ENCODE assay signal across 9 mouse cellular contexts in genomic region chr7:79860811-79861210, GRCm38 (mm10). TPM values are rescaled to one million over a fixed set of nuclear protein-coding genes. Genes with fewer than 3 reads are reported as not detected.
DNase-seq lines count a peak whose midpoint lies in the region; ATAC-seq and TF ChIP-seq lines count a peak whose summit lies in the region.
"Had no signal": no experiment of that assay in that cellular context is flagged by ENCODE, and none has a peak within 500 bp of the region (broad histone marks: within the 10 kb centered on the region; RNA-seq: fewer than 3 reads in every experiment).

TSS of gene Anpep (minus strand) at chr7:79861059.

- peaks cover 15% of the 10 kb centered on the region for H3K4me1 ChIP-seq in limb, embryonic 11.5 days (ENCODE audit: control insufficient read depth, insufficient read depth, low read length)
- H3K4me1 ChIP-seq in limb, embryonic 10.5 days: peaks cover 28% of the 10 kb centered on the region
- H3K4me1 ChIP-seq in intestine, embryonic 14.5 days (replicated peaks; ENCODE audit: control insufficient read depth, insufficient read depth, low read length): 0 out of 2 replicates have a peak, but pooled peaks cover 3% of the 10 kb centered on the region
- H3K4me1 ChIP-seq in liver, postnatal 0 days (ENCODE audit: insufficient read depth): no peaks in the 10 kb centered on the region
- no peaks in the 10 kb centered on the region for H3K4me1 ChIP-seq in hindbrain, embryonic 16.5 days (ENCODE audit: control insufficient read depth, insufficient read depth, low read depth, low read length)

- no peak within 1 kb of the TSS for H3K4me3 ChIP-seq in limb, embryonic 11.5 days (ENCODE audit: low read depth, low read length)
- H3K4me3 ChIP-seq in limb, embryonic 10.5 days: no peak within 1 kb of the TSS
- H3K4me3 ChIP-seq in intestine, embryonic 14.5 days (ENCODE audit: low read depth, low read length): no peak within 1 kb of the TSS
- H3K4me3 ChIP-seq in liver, postnatal 0 days (ENCODE audit: low read depth, low read length): no peak within 1 kb of the TSS
- no peak within 1 kb of the TSS for H3K4me3 ChIP-seq in hindbrain, embryonic 16.5 days (ENCODE audit: low read length)
- H3K4me3 ChIP-seq: layer of hippocampus, adult 2 months had no signal

- no peaks in the 10 kb centered on the region for H3K9me3 ChIP-seq in limb, embryonic 11.5 days (ENCODE audit: control insufficient read depth, low read length)
- no peaks in the 10 kb centered on the region for H3K9me3 ChIP-seq in limb, embryonic 10.5 days (replicated peaks)
- H3K9me3 ChIP-seq in intestine, embryonic 14.5 days (ENCODE audit: control insufficient read depth, low read length): no peaks in the 10 kb centered on the region
- H3K9me3 ChIP-seq in liver, postnatal 0 days (ENCODE audit: low read length): no peaks in the 10 kb centered on the region
- no peaks in the 10 kb centered on the region for H3K9me3 ChIP-seq in hindbrain, embryonic 16.5 days (ENCODE audit: control insufficient read depth, low read length)

- WGBS in limb, embryonic 11.5 days: 82% methylated on average over 9 of the region's 9 CpGs
- WGBS in limb, embryonic 10.5 days: 84% methylated on average over 9 of the region's 9 CpGs
- 71% methylated on average over 9 of the region's 9 CpGs for WGBS in intestine, embryonic 14.5 days
- WGBS in liver, postnatal 0 days (ENCODE audit: insufficient replicate concordance): 67% methylated on average over 9 of the region's 9 CpGs
- WGBS in hindbrain, embryonic 16.5 days: 84% methylated on average over 9 of the region's 9 CpGs

- no peak within 1 kb of the TSS for H3K4me2 ChIP-seq in limb, embryonic 11.5 days (ENCODE audit: low read depth, severe bottlenecking)
- no peak within 1 kb of the TSS for H3K4me2 ChIP-seq in intestine, embryonic 14.5 days (ENCODE audit: low read length)
- H3K4me2 ChIP-seq in liver, postnatal 0 days (ENCODE audit: low read depth, low read length): no peak within 1 kb of the TSS
- no peak within 1 kb of the TSS for H3K4me2 ChIP-seq in hindbrain, embryonic 16.5 days (ENCODE audit: low read length)

- ATAC-seq in limb, embryonic 11.5 days (ENCODE audit: insufficient number of reproducible peaks, low FRiP score, low TSS enrichment, low read depth): no peak
- 0 out of 2 replicates have a peak, but pooled peaks have one; percentile 57 for ATAC-seq in intestine, embryonic 14.5 days (replicated peaks; ENCODE audit: low FRiP score, low TSS enrichment, low read depth)
- no peak for ATAC-seq in liver, postnatal 0 days
- no peak for ATAC-seq in hindbrain, embryonic 16.5 days
- ATAC-seq in frontal cortex, adult (ENCODE audit: low TSS enrichment): no peak

- no peak for TF ChIP-seq EP300 in liver, postnatal 0 days (IDR thresholded peaks at IDR 0.05; ENCODE audit: low read depth)

- H3K27me3 ChIP-seq in limb, embryonic 11.5 days (ENCODE audit: control insufficient read depth, insufficient read depth, low read length): no peaks in the 10 kb centered on the region
- no peaks in the 10 kb centered on the region for H3K27me3 ChIP-seq in limb, embryonic 10.5 days (ENCODE audit: low read depth, poor library complexity, severe bottlenecking)
- no peaks in the 10 kb centered on the region for H3K27me3 ChIP-seq in intestine, embryonic 14.5 days (replicated peaks; ENCODE audit: control insufficient read depth, insufficient read depth, low read length)
- no peaks in the 10 kb centered on the region for H3K27me3 ChIP-seq in liver, postnatal 0 days (ENCODE audit: insufficient read depth, low read length)
- H3K27me3 ChIP-seq in hindbrain, embryonic 16.5 days (replicated peaks; ENCODE audit: control insufficient read depth, insufficient read depth, low read length): no peaks in the 10 kb centered on the region

- no peak within 1 kb of the TSS for H3K9ac ChIP-seq in limb, embryonic 11.5 days (ENCODE audit: low read length)
- no peak within 1 kb of the TSS for H3K9ac ChIP-seq in intestine, embryonic 14.5 days (ENCODE audit: low read length)
- H3K9ac ChIP-seq in liver, postnatal 0 days (replicated peaks): no peak within 1 kb of the TSS
- no peak within 1 kb of the TSS for H3K9ac ChIP-seq in hindbrain, embryonic 16.5 days (ENCODE audit: low read depth, low read length)

- DNase-seq in adrenal gland, postnatal 14 days: no peak
- no peak for DNase-seq in adrenal gland, postnatal 25 days
- no peak for DNase-seq in limb, embryonic 11.5 days (ENCODE audit: low spot score)
- DNase-seq in limb, embryonic 10.5 days (ENCODE audit: low spot score): no peak
- DNase-seq in intestine, embryonic 14.5 days (ENCODE audit: low spot score): no peak
- no peak for DNase-seq in liver, postnatal 0 days

- no peaks in the 10 kb centered on the region for H3K36me3 ChIP-seq in limb, embryonic 11.5 days (ENCODE audit: control insufficient read depth, insufficient read depth, low read length)
- H3K36me3 ChIP-seq in limb, embryonic 10.5 days: no peaks in the 10 kb centered on the region
- H3K36me3 ChIP-seq in intestine, embryonic 14.5 days (ENCODE audit: control insufficient read depth, insufficient read depth, low read length): no peaks in the 10 kb centered on the region
- no peaks in the 10 kb centered on the region for H3K36me3 ChIP-seq in liver, postnatal 0 days (replicated peaks; ENCODE audit: insufficient read depth, low read length)
- H3K36me3 ChIP-seq in hindbrain, embryonic 16.5 days (ENCODE audit: control insufficient read depth, insufficient read depth, low read length): no peaks in the 10 kb centered on the region

- H3K27ac ChIP-seq in limb, embryonic 11.5 days (replicated peaks; ENCODE audit: low read depth, low read length): no peak within 1 kb of the TSS
- H3K27ac ChIP-seq in limb, embryonic 10.5 days: no peak within 1 kb of the TSS
- H3K27ac ChIP-seq in intestine, embryonic 14.5 days (ENCODE audit: low read depth): no peak within 1 kb of the TSS
- no peak within 1 kb of the TSS for H3K27ac ChIP-seq in liver, postnatal 0 days (ENCODE audit: low read depth)
- no peak within 1 kb of the TSS for H3K27ac ChIP-seq in hindbrain, embryonic 16.5 days (ENCODE audit: low read depth, low read length)
- H3K27ac ChIP-seq: layer of hippocampus, adult 2 months had no signal

- TF ChIP-seq CTCF in liver, postnatal 0 days (IDR thresholded peaks at IDR 0.05; ENCODE audit: low read depth): no peak

RNA-seq across cellular contexts. Expression of gene Anpep, which starts in this region (rescaled TPM):
- total RNA-seq in adrenal gland, postnatal 14 days (2021): 12.2 and 30.5 TPM in 2 replicates
- 4.1 and 6.0 TPM in 2 replicates for total RNA-seq in adrenal gland, postnatal 25 days (2021)
- polyA plus RNA-seq in limb, embryonic 11.5 days (2014; fragmentation: Nextera tagmentation; extraction: Ambion mirVana): 13.1 and 14.0 TPM in 2 replicates
- polyA plus RNA-seq in limb, embryonic 10.5 days (2016; fragmentation: Nextera tagmentation; extraction: Ambion mirVana): 8.1 and 9.7 TPM in 2 replicates
- polyA plus RNA-seq in intestine, embryonic 14.5 days (2014; fragmentation: Nextera tagmentation; extraction: Ambion mirVana): 88.2 and 94.9 TPM in 2 replicates
- 24.8 and 26.7 TPM in 2 replicates for polyA plus RNA-seq in liver, postnatal 0 days (2015; fragmentation: Nextera tagmentation; extraction: Ambion mirVana)
- polyA plus RNA-seq in hindbrain, embryonic 16.5 days (2015; fragmentation: Nextera tagmentation; extraction: Ambion mirVana): 4.3 and 5.2 TPM in 2 replicates
